Mouse (Mus musculus): ENCODE measurements at regions not wholly inside any gene's neighbourhood (a gene's known extent, or its start where the extent isn't known, plus 50 kb on each side); places are given as distances from the start of the nearest gene placed in this dataset.

- DNase-seq, result no peak
Measured at GRCm38 (mm10) chr3:153776738-153777137, 51.8 kb upstream of the St6galnac3 start.

DNA sequence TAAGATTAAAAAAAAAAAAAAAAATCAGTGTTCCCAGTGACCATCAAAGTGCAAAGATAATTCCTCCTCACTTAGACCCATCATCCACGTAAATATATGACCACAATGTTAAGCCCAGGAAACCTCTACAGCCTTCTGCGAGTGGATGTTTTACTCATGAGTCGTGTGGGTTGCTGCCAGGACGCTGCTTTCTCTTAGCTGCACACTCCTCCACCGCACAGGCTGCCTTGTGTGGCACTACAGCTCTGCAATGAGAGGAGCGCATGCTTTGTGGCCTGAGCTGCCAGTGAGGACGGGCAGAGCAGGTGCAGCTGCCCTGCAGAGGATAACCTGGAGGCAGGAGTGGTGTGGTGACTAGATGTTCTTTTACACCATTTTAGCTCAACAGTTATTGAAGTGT, 53.4 kb upstream of the St6galnac3 start:
- DNase-seq, result no peak

DNA sequence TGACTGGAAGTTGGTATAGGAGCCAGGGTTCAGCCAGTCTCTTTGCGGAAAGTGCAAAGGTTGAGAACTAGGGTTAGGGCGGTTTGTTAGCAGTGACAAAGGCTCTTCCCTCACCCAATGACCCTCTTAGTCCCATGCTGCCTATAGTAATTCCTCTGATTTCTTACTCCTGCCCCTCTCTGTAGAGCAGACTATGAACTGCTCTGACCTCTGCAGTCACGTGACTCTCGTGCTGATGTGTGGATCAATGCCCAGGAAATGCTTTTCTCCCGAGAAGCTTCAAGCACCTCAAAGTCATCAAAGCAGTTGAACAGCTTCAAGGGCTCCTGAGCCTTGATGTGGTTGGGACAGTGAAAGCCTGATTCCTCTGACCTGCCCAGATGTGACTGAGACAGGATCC, 57.5 kb upstream of the St6galnac3 start:
- peak; percentile 17 for DNase-seq

GRCm38 (mm10) chr3:153783294-153783741, 58.3 kb upstream of the St6galnac3 start:
- no peak for DNase-seq

- no peak for DNase-seq
Measured at GRCm38 (mm10) chr3:153783928-153784570, 59.1 kb upstream of the St6galnac3 start.

DNA sequence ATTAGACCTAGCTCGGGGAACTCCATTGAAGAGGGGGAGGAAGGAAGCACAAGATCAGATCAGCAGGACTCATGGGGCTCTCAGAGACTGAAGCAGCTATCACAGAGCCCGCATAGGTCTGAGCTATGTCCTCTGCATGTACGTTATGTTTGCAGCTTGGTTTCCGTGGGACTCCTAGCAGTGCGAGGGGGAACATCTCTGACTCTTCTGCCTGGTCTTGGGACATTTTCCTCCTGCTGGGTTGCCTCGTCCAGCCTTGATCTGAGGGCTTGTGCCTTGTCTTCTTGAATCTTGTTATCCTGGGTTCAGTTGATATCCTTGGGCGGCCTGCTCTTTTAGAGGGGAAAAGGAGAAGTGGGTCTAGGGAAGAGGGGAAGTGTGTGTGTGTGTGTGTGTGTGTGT, 53.6 kb upstream of the Asb17 start:
- no peak for DNase-seq

DNA sequence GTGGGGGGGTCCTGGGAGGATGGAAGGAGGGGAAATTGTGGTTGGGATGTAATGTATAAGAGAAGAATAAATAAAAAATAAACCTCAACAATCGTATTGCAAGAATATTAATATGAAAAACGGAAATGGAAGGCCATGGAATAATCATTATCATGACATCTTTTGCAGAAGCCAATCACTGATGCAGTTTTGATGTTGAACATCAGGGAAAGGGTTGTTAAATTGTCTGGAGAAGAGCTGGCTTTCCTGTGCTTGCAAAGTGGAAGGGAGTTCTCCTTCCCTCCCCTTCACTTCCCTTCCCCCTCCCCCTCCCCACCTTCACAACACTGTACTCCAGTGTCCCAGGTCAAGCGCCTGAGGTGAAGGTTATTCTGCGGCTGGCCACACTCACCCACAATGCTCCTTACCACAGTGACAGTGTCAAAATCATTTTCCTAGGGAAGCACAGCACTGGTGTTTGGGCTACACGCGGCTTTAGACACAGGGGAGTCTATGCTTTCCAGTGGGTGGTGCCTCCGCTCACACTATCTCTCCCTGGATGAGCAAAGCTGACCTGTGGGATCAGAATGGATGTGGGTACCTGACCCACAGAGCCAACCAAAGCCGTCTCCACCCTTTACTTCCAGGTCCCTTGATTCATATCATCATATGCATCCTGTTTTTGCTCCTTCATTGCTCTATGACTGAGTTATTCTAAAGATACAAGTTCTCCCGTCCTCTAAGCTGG, 53.0 kb upstream of the Asb17 start:
- no peak for DNase-seq

DNA sequence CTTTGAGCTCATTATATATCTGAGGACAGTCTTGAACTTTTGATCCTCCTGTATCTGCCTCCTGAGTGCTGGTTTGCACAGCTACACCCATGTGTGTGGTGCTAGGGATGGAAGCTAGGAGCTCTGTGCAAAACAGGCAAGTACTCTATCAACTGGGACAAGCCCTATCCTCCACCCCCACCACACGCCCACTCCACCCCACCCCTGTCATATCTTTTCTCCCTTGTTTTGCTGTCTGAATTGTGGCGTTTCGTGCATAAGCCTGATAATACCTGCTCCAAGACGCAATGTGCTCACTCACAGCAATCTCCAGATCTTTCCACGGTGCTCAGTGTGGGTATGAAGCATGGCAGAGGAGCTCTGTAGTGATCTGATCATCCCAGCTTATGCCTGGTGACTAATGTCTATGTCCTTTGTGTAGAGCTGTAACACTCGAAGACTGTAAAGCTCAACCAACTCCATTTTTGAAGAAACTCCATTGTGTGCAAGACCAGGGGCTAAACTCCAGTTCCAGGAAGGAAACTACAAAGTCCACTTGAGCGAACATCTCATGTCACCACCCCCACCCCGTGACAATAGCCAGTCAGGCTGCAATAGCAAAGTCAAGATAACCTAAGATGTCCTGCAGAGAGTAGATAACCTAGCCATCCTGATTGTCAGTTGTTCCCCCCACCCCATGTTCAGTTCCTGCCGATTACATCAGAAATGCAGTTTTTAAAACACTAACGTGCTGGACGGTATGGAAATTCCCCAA, 52.2 kb upstream of the Asb17 start:
- no peak for DNase-seq

DNA sequence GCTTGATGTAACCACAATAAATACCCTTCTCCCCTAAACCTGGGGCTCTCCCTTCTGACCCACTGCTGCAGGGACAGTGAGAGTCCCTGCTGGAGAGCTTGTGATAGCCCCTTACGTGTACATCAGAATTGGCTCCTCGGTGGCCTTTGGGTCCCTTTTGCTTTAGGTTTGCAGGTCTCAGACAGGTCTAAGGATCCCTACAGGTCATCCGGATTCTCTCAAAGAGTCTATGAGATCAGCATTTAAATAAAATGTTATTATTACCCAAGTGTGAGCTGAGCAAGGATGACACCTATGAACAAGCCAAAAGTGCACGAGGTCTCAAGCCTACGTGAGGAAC, 51.7 kb upstream of the Asb17 start:
- no peak for DNase-seq
